Mouse (Mus musculus): ENCODE data around the gene Wfdc1.

Gene Wfdc1

DNA sequence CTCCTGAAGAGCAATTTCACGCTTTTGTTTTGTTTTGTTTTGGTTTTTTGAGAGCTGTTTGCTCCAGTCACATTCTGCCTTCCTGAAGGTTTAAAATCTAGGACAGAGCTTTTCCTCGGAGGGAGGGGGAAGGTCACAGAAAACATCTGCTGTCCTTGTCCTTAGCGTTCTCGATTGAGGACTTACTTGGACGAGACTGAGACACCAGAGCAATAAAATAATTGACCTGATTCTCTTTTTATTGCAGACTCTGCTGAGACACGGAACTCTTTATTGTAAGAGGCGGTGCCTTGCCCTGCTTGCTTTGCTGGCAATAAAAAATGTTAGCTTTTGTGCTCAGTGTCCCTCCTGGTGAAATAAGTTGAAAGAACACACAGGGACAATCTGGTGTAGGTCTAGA is 26.4 kb upstream of the Wfdc1 start:
- DNase-seq: no peak

DNA sequence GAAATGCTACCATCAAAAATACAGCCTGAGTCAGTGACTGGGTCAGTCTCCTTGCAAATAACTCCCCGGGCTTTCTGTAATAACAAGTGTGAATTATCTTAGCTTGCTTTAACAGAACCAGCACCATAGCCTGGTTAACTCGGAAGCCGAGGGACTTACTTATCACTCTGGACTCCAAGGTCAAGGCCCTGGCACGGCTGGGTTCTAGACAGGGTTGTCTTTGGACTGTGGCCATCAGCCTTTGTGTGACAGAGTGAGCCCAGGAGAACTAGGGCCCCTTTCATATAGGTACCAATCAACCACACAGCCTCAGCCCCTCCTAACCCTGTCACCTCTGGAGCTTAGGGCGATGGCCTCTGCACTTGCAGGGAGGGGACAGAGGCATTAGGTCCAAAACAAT is 25.1 kb upstream of the Wfdc1 start:
- DNase-seq: no peak

DNA sequence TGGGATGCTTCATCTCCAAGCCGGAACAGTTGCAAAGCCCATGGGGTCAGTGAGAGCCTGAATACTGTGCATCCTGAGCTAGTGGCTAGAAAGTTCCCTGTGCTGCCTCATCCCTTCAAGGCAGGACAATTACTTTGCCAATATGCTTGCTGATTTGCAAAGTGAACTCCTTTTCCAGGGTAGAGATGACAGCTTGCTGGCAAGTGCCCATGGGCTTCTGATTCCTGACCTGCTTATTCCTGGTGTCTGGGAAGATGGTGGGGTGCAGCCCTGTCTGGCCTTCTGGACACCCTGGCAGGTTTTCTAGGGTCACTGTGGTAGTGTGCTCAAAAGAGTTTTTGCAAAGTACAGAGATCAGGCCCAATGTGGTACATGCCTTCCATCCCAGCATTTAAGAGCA is 23.2 kb upstream of the Wfdc1 start:
- DNase-seq: no peak

DNA sequence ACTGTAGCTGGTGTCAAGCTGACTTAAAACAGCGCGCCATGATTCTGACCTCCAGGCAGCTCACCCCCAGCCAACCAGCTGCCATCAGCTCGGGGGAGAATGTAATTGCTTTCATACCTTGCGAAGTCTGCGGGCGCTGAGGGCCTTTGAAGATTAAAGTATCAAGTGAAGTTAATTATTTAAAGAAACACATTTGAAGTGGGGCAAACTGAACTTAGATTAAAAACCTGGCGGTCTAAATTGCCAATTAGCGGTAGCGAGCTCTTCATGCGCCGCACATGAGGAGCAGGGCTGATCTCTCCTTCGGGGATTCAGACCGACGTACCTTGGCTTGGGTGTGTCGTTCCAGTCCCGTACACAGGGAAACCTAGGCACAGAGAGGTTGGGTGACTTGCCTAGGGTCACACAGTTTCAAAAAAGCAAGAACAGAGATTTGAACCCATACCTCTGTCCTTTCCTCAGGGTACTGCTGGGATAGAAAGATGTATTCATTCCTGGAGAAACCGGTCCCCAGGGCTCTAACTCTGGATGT is 21.7 kb upstream of the Wfdc1 start:
- DNase-seq: no peak

DNA sequence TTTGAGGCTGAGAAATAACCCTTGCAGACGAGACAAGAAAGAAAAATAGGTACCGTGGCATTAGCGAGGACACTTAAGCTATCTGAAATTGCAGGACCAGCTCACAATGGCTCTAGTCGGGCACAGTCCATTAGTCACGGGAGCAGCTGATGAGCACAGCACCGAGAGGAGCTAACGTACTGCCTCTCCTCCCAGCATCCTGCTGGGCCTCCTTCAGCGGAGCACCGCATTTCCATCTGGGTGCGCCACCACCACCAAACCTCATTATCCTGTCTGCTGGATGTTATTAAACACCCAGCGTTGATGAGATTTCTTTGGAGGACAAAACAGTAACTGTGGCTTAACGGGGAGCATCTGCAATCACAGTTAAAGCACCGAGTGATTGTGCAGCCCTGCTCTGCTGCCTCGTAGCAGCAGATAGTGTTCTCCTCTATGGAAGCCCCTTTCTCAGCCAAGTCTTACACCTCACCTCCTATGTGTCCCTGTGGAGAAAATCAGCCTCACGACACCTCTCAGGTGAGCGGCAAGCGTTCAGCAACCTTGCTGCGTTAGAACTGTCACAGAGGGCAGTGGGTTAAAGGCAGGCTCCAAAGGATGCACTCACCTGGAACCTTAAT is 21.1 kb upstream of the Wfdc1 start:
- no peak for DNase-seq

DNA sequence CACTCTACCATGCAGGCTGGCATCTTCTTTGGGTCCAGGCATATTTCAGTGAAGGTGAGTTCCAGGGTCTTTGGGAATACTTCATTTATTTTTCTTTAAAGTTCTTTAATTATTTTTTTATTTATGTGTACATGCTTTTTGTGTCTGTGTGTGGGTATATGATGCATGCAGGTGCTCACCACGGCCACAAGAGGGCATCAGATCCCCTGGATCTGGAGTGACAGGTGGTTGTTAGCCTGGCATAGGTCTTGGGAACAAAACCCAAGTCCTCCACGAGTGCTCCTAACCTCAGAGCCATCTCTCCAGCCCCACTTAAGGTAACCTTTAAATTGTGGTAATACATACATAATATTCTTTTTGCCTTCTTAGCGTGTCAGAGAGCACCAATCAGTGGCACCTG is 20.0 kb upstream of the Wfdc1 start:
- DNase-seq: no peak

DNA sequence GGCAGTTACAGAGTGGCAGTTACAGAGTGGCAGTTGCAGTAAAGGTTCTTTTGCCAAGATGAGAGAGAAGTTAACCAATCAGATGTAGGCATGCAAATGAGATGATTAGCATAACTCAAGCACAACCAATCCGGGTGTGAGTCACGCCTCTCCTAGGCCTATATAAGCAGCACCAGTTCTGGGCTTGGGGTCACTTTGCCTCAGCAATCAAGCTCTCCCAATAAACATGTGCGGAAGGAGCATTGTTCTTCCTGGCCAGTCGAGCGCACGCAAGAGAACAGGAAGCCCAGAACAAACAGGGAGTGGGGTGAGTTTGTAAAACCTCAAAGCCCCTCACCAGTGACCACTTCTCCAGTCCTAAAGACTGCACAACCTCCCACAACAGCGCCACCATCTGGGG is 19.3 kb upstream of the Wfdc1 start:
- DNase-seq: no peak

DNA sequence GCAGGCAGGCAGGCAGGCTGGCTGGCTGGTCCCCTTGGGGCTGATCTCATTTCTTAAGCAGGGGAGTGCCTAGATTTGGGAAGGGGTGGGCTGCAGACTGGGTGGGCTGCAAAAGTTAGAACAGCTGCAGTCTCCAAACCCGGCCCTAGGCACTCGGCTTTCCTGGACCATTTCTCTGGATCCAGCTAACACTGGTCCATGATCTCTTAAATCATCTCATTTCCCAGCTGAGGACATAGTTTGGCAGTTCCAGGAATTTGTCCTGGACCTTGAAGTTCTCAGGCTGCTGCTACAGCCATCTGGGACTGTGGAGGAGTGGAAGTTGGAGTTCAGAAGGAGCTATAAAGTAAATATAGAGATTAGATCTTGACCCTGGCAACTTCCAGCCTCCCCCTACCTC is 14.8 kb upstream of the Wfdc1 start:
- no peak for DNase-seq

DNA sequence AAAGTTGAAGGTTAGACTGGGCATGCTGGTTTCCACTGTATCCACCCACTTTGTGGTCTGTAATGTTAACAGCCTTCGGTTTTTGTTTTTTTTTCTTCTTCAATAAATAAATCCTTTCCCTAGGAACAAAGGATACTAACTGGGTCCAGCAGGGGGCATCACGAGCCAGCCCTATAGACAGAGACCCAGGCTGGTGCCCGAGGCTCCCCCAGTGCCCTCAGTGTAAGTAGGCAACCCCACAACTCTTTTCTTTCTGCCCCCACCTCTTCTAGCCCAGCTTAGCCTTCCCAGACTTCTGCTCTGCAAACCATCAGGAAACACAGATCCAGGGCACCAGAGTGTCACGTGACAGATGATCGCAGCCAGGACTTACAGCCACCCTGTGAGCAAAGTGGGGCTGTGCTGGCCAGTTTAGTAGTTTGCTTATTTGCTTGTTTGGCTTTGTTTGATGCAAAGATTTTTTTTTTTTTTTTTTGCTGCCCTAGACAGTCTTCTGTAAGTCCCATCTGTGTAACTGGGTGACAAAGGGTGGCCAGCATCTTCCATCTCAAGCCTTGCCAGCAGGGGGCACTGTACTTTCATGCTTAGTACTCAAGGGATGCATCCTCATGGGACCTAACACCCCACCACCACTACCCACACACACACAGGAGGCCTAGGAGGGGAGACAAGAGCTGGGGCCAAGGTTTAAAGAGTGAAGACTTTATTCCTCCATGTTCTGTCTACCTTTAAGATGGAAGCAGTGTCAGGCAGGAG is 9.3 kb upstream of the Wfdc1 start:
- DNase-seq: no peak

DNA sequence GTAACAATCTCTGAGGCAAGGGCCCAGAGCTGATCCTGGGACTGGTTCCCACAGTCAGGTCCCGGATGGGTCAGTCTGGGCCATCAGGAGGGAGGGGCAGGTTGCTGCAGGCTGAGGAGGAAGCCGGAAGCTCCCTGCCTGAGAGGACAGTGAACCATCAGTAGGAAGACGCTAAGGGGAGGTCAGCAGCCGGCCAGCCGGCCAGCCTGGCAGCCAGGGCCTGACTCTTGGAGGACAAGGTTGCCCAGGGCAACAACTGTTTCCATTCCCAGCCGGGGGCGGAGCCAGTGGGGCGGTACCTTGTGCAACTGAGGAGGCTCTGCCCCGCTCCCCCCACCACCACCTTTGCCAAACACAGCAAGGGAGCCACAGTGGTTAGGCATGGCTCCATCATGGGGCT is 5.1 kb upstream of the Wfdc1 start:
- DNase-seq: no peak

DNA sequence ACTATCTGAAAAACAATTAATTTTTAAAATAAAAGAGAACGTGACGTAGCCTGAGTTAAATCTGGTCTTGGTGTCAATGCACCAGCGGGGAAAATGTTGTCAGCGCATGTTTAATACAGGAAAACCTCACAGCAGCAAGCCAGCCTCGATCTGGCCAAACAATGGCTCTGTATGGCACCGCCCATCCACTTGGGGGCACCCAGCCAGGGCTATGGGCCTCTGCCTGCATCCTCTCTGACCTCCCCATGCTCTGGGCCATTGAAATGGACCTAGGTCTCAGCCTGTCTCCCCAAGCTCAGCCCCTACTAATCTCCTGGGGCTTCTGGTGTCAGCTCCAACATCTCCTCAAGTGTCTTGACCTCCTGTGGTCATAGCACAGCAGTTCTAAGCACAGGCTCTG is 4.3 kb upstream of the Wfdc1 start:
- DNase-seq: no peak

DNA sequence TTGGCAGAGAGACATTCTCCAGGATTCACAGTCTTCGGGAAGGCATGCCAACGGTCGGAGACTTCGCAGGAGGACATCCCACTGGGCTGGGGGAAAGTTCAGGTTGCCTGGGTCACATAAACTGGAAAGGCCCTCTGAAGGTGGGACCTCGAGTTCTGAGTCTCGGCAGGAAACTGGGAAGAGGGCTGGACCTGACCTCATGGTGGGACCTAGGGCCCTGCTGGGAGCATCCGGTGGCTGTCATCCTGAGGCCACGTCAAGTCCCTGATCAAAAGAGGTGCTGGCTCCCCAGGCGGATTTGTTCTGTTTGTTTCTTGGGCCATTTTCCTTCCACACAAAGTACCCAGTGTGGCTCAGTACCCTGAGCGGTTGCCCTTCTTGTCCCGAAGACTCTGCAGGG is 2.7 kb upstream of the Wfdc1 start:
- DNase-seq: no peak

DNA sequence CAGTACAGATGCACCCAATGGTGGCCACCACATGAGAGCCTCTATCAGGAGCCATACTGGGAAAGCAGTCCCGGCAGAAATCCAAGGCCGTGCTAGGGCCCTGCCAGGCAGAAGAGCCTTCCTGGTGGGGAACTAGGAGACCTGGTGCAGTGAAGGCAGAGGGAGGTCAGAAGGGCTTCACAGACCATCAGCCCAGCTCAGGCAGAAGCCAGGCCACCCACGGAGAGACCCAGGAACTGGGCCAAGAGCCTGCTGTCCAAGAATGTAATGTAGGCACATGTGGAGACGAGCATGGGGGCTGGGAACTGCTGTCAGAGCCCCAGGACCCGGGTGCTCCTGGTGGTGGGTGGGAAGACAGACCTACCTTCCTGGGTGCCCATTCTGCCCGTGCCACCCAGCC is 895 bp upstream of the Wfdc1 start:
- no peak for DNase-seq

DNA sequence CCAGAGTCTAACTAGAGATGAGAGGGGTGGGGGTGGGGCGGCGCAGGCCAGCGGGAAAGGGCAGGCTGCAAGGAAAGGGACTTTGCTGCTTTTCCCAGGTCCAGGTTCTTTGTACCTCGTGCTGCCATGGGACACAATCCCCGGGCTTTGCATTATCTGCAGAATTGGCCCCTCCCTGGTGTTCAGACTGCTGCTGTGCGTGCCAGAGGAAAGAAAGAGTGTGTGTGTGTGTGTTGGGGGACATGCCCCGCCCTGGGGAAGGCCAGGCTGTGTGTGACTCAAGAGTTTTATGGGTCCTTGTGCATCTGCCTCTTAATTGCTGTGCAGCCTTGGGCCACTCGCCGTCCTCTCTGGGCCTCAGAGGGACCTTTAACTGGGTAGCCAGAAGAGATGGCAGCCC is 2.3 kb downstream of the Wfdc1 start:
- no peak for DNase-seq

DNA sequence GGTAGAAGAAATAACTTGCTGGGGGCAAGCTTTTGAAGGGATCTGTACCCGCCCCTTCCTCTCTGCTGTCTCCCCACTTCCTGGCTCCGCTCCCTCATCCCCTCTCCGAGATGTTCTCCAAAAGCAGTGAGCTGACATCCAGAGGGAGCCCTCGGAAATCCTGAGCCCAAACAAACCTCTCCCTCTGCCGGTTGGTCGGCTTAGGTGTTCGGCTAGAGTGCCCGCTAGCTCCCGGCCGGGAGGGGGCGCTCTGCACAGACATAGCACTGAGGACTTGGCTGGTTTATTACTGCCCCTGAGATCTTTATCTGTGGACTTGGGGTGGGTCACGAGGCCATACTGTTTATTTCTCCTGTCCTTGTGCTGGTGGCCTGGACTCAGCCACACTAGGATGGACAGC is 3.1 kb downstream of the Wfdc1 start:
- no peak for DNase-seq

DNA sequence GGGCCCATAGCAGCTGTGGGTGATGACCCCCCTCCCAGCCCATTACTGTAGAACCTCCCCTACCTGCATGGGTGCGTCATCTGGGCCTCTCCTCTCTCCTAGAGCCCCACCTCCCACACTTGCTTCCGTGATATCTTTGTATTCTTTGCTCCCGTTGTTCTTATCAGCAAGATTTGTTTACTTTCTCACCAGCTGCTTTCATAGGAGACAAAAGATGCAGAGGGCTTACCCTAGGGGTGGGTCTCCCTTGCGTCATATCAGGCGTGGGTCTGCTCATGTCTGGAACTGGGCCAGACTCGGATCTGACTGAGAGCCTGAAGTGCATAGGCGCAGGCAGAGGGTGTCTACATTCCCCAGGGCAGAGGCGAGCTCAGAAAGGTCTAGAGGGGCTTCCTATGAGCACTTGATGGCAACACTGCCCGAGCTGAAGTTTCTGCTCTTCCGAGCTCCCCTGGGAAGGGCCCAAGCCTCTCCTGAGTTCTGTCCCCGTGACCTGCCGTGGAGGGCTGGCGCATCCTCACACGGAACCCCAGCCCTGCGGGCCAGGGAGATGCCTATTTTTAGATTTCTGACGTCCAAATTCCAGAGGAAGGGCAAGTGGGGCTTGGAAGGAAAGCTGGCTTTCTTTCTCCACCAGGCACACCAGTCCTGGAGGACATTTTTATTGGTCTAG is 4.4 kb downstream of the Wfdc1 start:
- DNase-seq: no peak

DNA sequence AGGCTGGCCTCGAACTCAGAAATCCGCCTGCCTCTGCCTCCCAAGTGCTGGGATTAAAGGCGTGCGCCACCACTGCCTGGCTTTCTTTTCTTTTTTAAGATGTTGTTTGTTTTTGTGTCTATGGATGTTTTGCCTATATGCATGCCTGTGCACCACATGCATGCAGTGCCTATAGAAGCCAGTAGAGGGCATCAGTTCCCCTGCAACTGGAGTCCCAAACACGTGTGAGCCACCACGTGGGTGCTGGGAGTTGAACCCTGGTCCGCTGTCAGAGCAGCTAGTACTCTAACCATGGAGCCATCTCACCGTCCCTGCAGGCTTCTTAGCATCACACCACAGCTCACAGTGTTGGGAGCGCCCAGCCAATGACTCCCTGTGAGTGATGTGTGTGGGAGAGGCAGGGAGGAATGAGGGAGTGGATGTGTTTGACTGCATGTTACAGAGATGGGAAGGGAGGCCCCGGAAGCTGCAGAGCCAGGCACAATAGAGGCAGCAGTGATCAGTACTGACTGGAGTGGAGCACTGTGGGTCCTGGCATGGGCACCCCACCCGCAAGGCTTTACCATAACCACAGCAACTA is 7.9 kb downstream of the Wfdc1 start:
- DNase-seq: no peak

DNA sequence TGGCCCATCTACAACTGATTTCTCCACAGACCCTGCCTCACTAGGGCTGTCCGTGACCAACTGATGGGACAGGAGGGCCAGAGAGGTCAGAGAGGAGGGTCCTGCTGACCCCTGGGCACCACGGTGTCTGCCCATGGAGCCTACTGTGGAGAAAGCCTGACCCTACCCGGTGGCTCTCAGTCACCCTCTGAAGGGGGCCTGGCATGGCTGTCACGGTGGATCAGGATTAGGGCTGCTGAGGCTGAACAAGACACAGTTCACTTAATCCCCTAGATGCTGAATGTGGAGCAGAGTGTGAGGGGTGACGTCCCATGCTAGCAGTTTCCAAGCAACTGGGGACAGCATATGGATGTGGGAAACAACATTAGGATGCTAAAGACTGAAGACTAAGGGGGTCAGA is 9.3 kb downstream of the Wfdc1 start:
- DNase-seq: no peak

DNA sequence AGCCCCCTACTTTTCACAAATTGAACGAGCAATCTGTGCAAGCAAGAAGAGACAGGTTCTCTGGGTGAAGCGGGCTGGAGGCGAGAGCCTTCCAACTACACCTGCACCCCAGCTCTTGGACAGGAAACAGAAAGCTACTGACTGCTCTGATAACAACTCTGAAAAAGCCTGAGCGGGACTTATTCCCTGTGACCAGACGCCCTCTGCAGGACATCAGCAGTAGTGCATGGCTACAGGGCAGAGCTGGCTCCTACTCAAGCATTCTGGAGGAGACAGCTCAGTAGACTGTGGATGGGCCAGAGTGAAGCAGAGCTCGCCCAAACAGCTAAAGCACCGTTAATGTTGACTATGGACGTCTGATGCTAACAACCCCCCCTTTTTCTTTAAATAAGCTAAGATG is 10.2 kb downstream of the Wfdc1 start:
- DNase-seq: peak; percentile 61 to 64

DNA sequence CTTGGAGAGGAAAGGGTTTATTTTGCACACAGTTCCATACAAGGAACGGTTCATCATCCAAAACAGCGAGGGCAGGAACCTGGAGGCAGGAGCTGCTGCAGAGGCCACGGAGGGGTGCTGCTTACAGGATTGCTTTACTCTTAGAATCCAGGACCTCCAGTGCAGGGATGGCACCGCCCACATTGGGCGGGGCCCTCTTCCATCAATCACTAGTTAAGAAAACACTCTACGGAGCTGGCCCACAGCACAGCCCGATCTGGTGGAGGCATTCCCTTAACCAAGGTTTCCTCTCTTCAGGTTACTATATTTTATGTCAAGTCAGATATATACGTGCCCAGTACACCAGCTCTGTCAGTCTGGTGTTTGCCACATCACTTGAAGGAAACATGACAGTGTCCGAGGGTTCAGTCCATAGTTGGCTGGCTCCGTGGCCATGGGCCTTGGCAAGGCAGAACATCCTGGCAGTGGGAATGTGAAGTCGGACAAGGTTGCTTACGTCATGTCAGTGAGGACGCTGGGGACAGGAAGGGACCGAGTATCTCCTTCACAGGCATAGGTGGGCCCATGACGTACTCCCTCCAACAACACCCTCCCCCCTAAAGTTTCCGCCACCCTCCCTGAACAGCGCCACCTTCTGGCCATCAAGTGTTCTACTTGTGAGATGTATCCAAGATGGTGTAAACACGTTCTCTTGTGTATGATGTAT is 12.1 kb downstream of the Wfdc1 start:
- DNase-seq: no peak

DNA sequence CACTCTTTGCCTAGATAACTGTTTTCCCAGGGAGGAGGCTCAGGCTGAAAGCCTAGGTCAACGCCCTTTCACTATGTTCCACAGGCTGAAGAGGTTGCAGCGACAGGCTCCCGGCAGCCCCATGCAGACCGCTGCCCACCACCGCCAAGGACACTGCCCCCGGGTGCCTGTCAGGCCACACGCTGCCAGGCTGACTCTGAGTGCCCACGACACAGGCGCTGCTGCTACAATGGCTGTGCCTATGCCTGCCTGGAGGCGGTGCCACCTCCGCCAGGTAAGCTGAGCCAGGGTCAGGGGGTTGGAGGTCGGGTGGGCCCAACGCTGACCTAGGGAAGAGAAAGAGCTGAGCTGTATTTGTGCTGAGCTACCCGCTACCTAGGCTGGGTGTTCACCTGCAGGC is 13.0 kb downstream of the Wfdc1 start:
- DNase-seq: no peak

DNA sequence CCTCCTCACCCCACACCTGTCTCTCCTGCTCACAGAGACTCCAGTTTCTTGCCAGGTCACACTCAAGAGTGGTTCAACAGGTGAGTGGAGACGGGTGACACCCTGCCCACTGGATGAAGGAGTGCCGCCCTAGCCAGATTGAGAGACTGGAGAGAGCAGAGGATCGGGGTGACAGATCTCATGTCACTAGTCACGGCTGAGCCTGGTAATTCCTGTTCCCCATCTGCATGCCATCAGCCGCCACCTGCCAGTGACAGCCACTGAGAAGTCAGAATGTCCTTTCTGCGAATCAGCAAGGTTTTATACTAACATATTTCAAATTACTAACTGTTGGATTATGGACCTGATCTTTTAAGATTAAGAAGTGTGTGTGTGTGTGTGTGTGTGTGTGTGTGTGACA is 24.4 kb downstream of the Wfdc1 start:
- no peak for DNase-seq

DNA sequence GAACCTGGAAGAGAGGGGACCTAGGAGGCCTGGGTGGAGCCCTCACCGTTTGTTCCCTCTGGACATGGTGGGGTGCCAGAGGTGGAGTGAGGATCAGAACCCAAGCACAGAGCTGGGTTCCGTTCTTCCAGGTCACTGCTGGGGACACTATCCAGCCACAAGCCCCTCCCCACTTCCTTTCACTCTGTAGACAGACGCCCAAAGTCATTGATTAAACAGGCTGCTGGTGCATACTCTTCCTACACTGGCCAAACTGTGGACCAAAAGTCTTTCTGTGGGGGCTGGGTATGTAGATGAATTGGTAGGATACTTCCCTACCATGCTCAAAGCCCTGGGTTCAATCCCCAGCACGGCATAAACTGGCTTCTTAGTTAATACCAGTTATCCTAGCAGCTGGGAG is 25.8 kb downstream of the Wfdc1 start:
- no peak for DNase-seq

Data from thymus, adult 18-20 months (tissue).